Mouse (Mus musculus) regulatory T cell (primary cell): ENCODE results near the gene Dach1.

Source experiments
- in situ Hi-C: fragments of 300-600 bp; cut with MboI, MseI; formaldehyde crosslinking; loops from one replicate; pipeline ENCODE4 v1.15.1; 2025; ENCODE audit warnings: high pct_unique_total_duplicates

Gene Dach1

GRCm38 (mm10) chr14:98038524-98038923 lies 131.0 kb downstream of the Dach1 start:
- in situ Hi-C loops = no loop called here

GRCm38 (mm10) chr14:98037175-98037574 lies 132.4 kb downstream of the Dach1 start:
- in situ Hi-C loops = no loop called here

- in situ Hi-C loops = no loop called here
Measured at GRCm38 (mm10) chr14:98035261-98035660, 134.3 kb downstream of the Dach1 start.

- in situ Hi-C loops = no loop called here
Measured at GRCm38 (mm10) chr14:98023540-98023939, 146.0 kb downstream of the Dach1 start.

GRCm38 (mm10) chr14:98014053-98014452 lies 155.5 kb downstream of the Dach1 start:
- in situ Hi-C loops = no loop called here

GRCm38 (mm10) chr14:98008501-98008900 lies 161.1 kb downstream of the Dach1 start:
- in situ Hi-C loops = no loop called here

- in situ Hi-C loops = no loop called here
Measured at GRCm38 (mm10) chr14:98002021-98002680, 167.4 kb downstream of the Dach1 start.

GRCm38 (mm10) chr14:97998584-97998983 lies 171.0 kb downstream of the Dach1 start:
- in situ Hi-C loops = no loop called here

- in situ Hi-C loops = no loop called here
Measured at GRCm38 (mm10) chr14:97983251-97983650, 186.3 kb downstream of the Dach1 start.

- in situ Hi-C loops = no loop called here
Measured at GRCm38 (mm10) chr14:97982676-97983075, 186.9 kb downstream of the Dach1 start.

GRCm38 (mm10) chr14:97980879-97981278 lies 188.7 kb downstream of the Dach1 start:
- in situ Hi-C loops = no loop called here

GRCm38 (mm10) chr14:97976091-97976490 lies 193.5 kb downstream of the Dach1 start:
- in situ Hi-C loops = no loop called here

GRCm38 (mm10) chr14:97975447-97975846 lies 194.1 kb downstream of the Dach1 start:
- in situ Hi-C loops = no loop called here

- in situ Hi-C loops = no loop called here
Measured at GRCm38 (mm10) chr14:97964543-97965069, 205.0 kb downstream of the Dach1 start.

- in situ Hi-C loops = no loop called here
Measured at GRCm38 (mm10) chr14:97963624-97964023, 205.9 kb downstream of the Dach1 start.

GRCm38 (mm10) chr14:97956356-97956755 lies 213.2 kb downstream of the Dach1 start:
- in situ Hi-C loops = no loop called here

- in situ Hi-C loops = no loop called here
Measured at GRCm38 (mm10) chr14:97945471-97945870, 224.1 kb downstream of the Dach1 start.

- in situ Hi-C loops = no loop called here
Measured at GRCm38 (mm10) chr14:97944643-97945268, 224.8 kb downstream of the Dach1 start.

GRCm38 (mm10) chr14:97942361-97942760 lies 227.2 kb downstream of the Dach1 start:
- in situ Hi-C loops = no loop called here

GRCm38 (mm10) chr14:97896622-97897021 lies 272.9 kb downstream of the Dach1 start:
- in situ Hi-C loops = no loop called here

GRCm38 (mm10) chr14:97881976-97882375 lies 287.6 kb downstream of the Dach1 start:
- in situ Hi-C loops = no loop called here

- in situ Hi-C loops = no loop called here
Measured at GRCm38 (mm10) chr14:97871001-97871400, 298.6 kb downstream of the Dach1 start.

- in situ Hi-C loops = no loop called here
Measured at GRCm38 (mm10) chr14:97858384-97858783, 311.2 kb downstream of the Dach1 start.
